Mouse (Mus musculus) CH12.LX (cell line): Measurements from ENCODE around the gene Zfp248. TPM values are rescaled to one million over a fixed set of nuclear protein-coding genes. Genes with fewer than 3 reads are reported as not detected.
A peak's percentile ranks its signal among the peaks of the same experiment; 100 is the strongest.

Source experiments
- DNase-seq: peaks from one replicate; pipeline ENCODE4 v3.0.0-alpha.2; 2013; ENCODE audit errors: extremely low read depth
- H3K27ac ChIP-seq: 2 replicates; pipeline ENCODE4 v1.5.1; 2012; ENCODE audit warnings: low read depth, mild to moderate bottlenecking, control low read depth, moderate library complexity; ENCODE audit not compliant: insufficient read depth
- H3K27me3 ChIP-seq: replicated peaks from 2 replicates; pipeline ENCODE3; 2012; ENCODE audit warnings: inconsistent platforms
- H3K36me3 ChIP-seq, 2 experiments: replicated peaks in 1 of 2; 2 replicates each; pipeline versions ENCODE3 to v1.6.1; 2012; ENCODE audit warnings: inconsistent platforms in 1 of 2, low read length in 1 of 2, mild to moderate bottlenecking in 1 of 2, mixed read lengths in 1 of 2, moderate library complexity in 1 of 2; ENCODE audit not compliant: control insufficient read depth in 1 of 2, insufficient read depth in 1 of 2
- H3K4me1 ChIP-seq, 2 experiments: 2 replicates each; pipeline ENCODE4 v1.6.1; 2012; ENCODE audit warnings: inconsistent platforms in 1 of 2, moderate library complexity in 1 of 2; ENCODE audit not compliant: insufficient read depth in 2 of 2, control insufficient read depth in 1 of 2
- H3K4me2 ChIP-seq: 2 replicates; pipeline ENCODE4 v1.6.1; 2012; ENCODE audit warnings: low read depth, mild to moderate bottlenecking, control low read depth; ENCODE audit not compliant: poor library complexity, insufficient read depth, severe bottlenecking
- H3K4me3 ChIP-seq, 3 experiments: fragments of 150-350 bp in 1 of 3; sonication (generic) in 1 of 3; replicated peaks in 1 of 3; 2 replicates each; pipeline versions ENCODE3 to v1.5.1; 2011 to 2012; ENCODE audit warnings: low read depth in 2 of 3, low read length in 2 of 3, mild to moderate bottlenecking in 2 of 3, moderate library complexity in 2 of 3, control low read depth in 1 of 3, improper control_type of control experiment in 1 of 3, inconsistent platforms in 1 of 3, mixed read lengths in 1 of 3; ENCODE audit not compliant: poor library complexity in 1 of 3
- H3K79me2 ChIP-seq: replicated peaks from 2 replicates; pipeline ENCODE4 v1.6.1; 2012; ENCODE audit warnings: mild to moderate bottlenecking, moderate library complexity; ENCODE audit not compliant: control insufficient read depth, poor library complexity, insufficient read depth, severe bottlenecking; ENCODE audit errors: extremely low read depth
- H3K9ac ChIP-seq: 2 replicates; pipeline ENCODE4 v1.6.1; 2012; ENCODE audit warnings: low read depth, mild to moderate bottlenecking, control low read depth, moderate library complexity; ENCODE audit not compliant: insufficient read depth
- H3K9me3 ChIP-seq: replicated peaks from 2 replicates; pipeline ENCODE3; 2012; ENCODE audit warnings: low read length, inconsistent platforms, mixed read lengths
- BHLHE40 ChIP-seq: IDR thresholded peaks from 2 replicates; pipeline ENCODE4 v1.6.1; 2011; ENCODE audit warnings: mild to moderate bottlenecking, low read depth, low read length, improper control_type of control experiment
- CHD1 ChIP-seq: IDR thresholded peaks from 2 replicates; pipeline ENCODE4 v1.6.1; 2012; ENCODE audit warnings: low read depth, low read length, improper control_type of control experiment, inconsistent platforms
- CHD2 ChIP-seq: IDR thresholded peaks from 2 replicates; pipeline ENCODE4 v1.6.1; 2011; ENCODE audit warnings: low read length, improper control_type of control experiment
- CTCF ChIP-seq, 2 experiments: IDR thresholded peaks in 1 of 2; conservative IDR thresholded peaks in 1 of 2; 2 replicates each; pipeline ENCODE4 v1.5.1; 2011 to 2012; ENCODE audit warnings: low read depth in 2 of 2, low read length in 2 of 2, improper control_type of control experiment in 1 of 2, inconsistent platforms in 1 of 2, mild to moderate bottlenecking in 1 of 2, moderate library complexity in 1 of 2
- E2F4 ChIP-seq: IDR thresholded peaks from 2 replicates; pipeline ENCODE4 v1.6.1; 2011; ENCODE audit warnings: low read depth, low read length, improper control_type of control experiment; ENCODE audit not compliant: insufficient replicate concordance
- ELF1 ChIP-seq: IDR thresholded peaks from 2 replicates; pipeline ENCODE4 v1.6.1; 2014; ENCODE audit warnings: low read depth, mild to moderate bottlenecking, inconsistent platforms, low read length, improper control_type of control experiment
- EP300 ChIP-seq: IDR thresholded peaks from 2 replicates; pipeline ENCODE4 v1.6.1; 2011; ENCODE audit warnings: low read length, improper control_type of control experiment
- ETS1 ChIP-seq: conservative IDR thresholded peaks from 2 replicates; pipeline ENCODE4 v1.6.1; 2012; ENCODE audit warnings: low read depth, mild to moderate bottlenecking, inconsistent platforms, low read length, improper control_type of control experiment, moderate library complexity
- GABPA ChIP-seq: IDR thresholded peaks from 2 replicates; pipeline ENCODE4 v1.6.1; 2012; ENCODE audit warnings: low read depth, low read length, improper control_type of control experiment, inconsistent platforms; ENCODE audit not compliant: insufficient replicate concordance
- HCFC1 ChIP-seq: IDR thresholded peaks from 2 replicates; pipeline ENCODE4 v1.6.1; 2012; ENCODE audit warnings: low read depth, mild to moderate bottlenecking, inconsistent platforms, low read length, improper control_type of control experiment
- IRF4 ChIP-seq: IDR thresholded peaks from 2 replicates; pipeline ENCODE4 v1.6.1; 2014; ENCODE audit warnings: low read depth, mild to moderate bottlenecking, inconsistent platforms, low read length, improper control_type of control experiment
- JUN ChIP-seq: IDR thresholded peaks from 2 replicates; pipeline ENCODE4 v1.6.1; 2011; ENCODE audit warnings: low read depth, mild to moderate bottlenecking, low read length, improper control_type of control experiment, moderate library complexity; ENCODE audit not compliant: insufficient read depth
- JUND ChIP-seq: conservative IDR thresholded peaks from 2 replicates; pipeline ENCODE4 v1.6.1; 2011; ENCODE audit warnings: low read depth, low read length, improper control_type of control experiment
- KAT2A ChIP-seq: IDR thresholded peaks from 2 replicates; pipeline ENCODE4 v1.6.1; 2012; ENCODE audit warnings: low read length, improper control_type of control experiment, inconsistent platforms; ENCODE audit not compliant: insufficient replicate concordance
- MAFK ChIP-seq: IDR thresholded peaks from 2 replicates; pipeline ENCODE4 v1.6.1; 2011; ENCODE audit warnings: low read length, improper control_type of control experiment; ENCODE audit not compliant: insufficient replicate concordance
- MAX ChIP-seq: IDR thresholded peaks from 2 replicates; pipeline ENCODE4 v1.6.1; 2011; ENCODE audit warnings: low read length, improper control_type of control experiment
- MAZ ChIP-seq: IDR thresholded peaks from 2 replicates; pipeline ENCODE4 v1.6.1; 2012; ENCODE audit warnings: low read depth, mild to moderate bottlenecking, inconsistent platforms, low read length, improper control_type of control experiment, moderate library complexity
- MEF2A ChIP-seq: IDR thresholded peaks from 2 replicates; pipeline ENCODE4 v1.6.1; 2014; ENCODE audit warnings: low read depth, mild to moderate bottlenecking, inconsistent platforms, low read length, improper control_type of control experiment, borderline replicate concordance
- MXI1 ChIP-seq: IDR thresholded peaks from 2 replicates; pipeline ENCODE4 v1.6.1; 2011; ENCODE audit warnings: mild to moderate bottlenecking, low read depth, low read length, improper control_type of control experiment
- MYC ChIP-seq: IDR thresholded peaks from 2 replicates; pipeline ENCODE4 v1.6.1; 2011; ENCODE audit warnings: low read depth, mild to moderate bottlenecking, improper control_type of control experiment, low read length
- NELFE ChIP-seq: IDR thresholded peaks from 2 replicates; pipeline ENCODE4 v1.6.1; 2011; ENCODE audit warnings: low read depth, low read length, improper control_type of control experiment
- NRF1 ChIP-seq: IDR thresholded peaks from 2 replicates; pipeline ENCODE4 v1.6.1; 2014; ENCODE audit warnings: low read depth, mild to moderate bottlenecking, inconsistent platforms, low read length, improper control_type of control experiment, moderate library complexity
- PAX5 ChIP-seq: IDR thresholded peaks from 2 replicates; pipeline ENCODE4 v1.6.1; 2012; ENCODE audit warnings: low read length, inconsistent platforms, mixed read lengths
- POLR2A ChIP-seq: IDR thresholded peaks from 2 replicates; pipeline ENCODE4 v1.6.1; 2011; ENCODE audit warnings: low read depth, mild to moderate bottlenecking, improper control_type of control experiment, low read length
- POLR2AphosphoS2 ChIP-seq: IDR thresholded peaks from 2 replicates; pipeline ENCODE4 v1.6.1; 2011; ENCODE audit warnings: low read depth, low read length, improper control_type of control experiment
- RAD21 ChIP-seq: IDR thresholded peaks from 2 replicates; pipeline ENCODE4 v1.6.1; 2011; ENCODE audit warnings: low read depth, mild to moderate bottlenecking, low read length, improper control_type of control experiment, moderate library complexity
- RCOR1 ChIP-seq: conservative IDR thresholded peaks from 2 replicates; pipeline ENCODE4 v1.6.1; 2012; ENCODE audit warnings: low read depth, mild to moderate bottlenecking, inconsistent platforms, low read length, improper control_type of control experiment
- SIN3A ChIP-seq: IDR thresholded peaks from 2 replicates; pipeline ENCODE4 v1.6.1; 2012; ENCODE audit warnings: low read length, improper control_type of control experiment, inconsistent platforms
- SMC3 ChIP-seq: IDR thresholded peaks from 2 replicates; pipeline ENCODE4 v1.6.1; 2011; ENCODE audit warnings: low read depth, low read length, improper control_type of control experiment
- TBP ChIP-seq: conservative IDR thresholded peaks from 2 replicates; pipeline ENCODE4 v1.6.1; 2011; ENCODE audit warnings: low read depth, low read length, improper control_type of control experiment
- TCF12 ChIP-seq: IDR thresholded peaks from 2 replicates; pipeline ENCODE4 v1.6.1; 2014; ENCODE audit warnings: low read depth, mild to moderate bottlenecking, inconsistent platforms, low read length, improper control_type of control experiment
- UBTF ChIP-seq: IDR thresholded peaks from 2 replicates; pipeline ENCODE4 v1.6.1; 2012; ENCODE audit warnings: low read depth, mild to moderate bottlenecking, inconsistent platforms, low read length, improper control_type of control experiment, moderate library complexity
- USF1 ChIP-seq: IDR thresholded peaks from 2 replicates; pipeline ENCODE4 v1.6.1; 2014; ENCODE audit warnings: low read depth, mild to moderate bottlenecking, inconsistent platforms, low read length, improper control_type of control experiment
- USF2 ChIP-seq: conservative IDR thresholded peaks from 2 replicates; pipeline ENCODE4 v1.6.1; 2011; ENCODE audit warnings: low read depth, low read length, improper control_type of control experiment
- ZC3H11A ChIP-seq: IDR thresholded peaks from 2 replicates; pipeline ENCODE4 v1.6.1; 2012; ENCODE audit warnings: low read depth, mild to moderate bottlenecking, inconsistent platforms, low read length, improper control_type of control experiment
- ZKSCAN1 ChIP-seq: IDR thresholded peaks from 2 replicates; pipeline ENCODE4 v1.6.1; 2012; ENCODE audit warnings: low read depth, inconsistent platforms, low read length, improper control_type of control experiment, borderline replicate concordance
- ZMIZ1 ChIP-seq: IDR thresholded peaks from 2 replicates; pipeline ENCODE4 v1.6.1; 2012; ENCODE audit warnings: low read depth, mild to moderate bottlenecking, inconsistent platforms, low read length, improper control_type of control experiment
- ZNF384 ChIP-seq: IDR thresholded peaks from 2 replicates; pipeline ENCODE4 v1.6.1; 2012; ENCODE audit warnings: low read depth, low read length, improper control_type of control experiment, inconsistent platforms
- dilution Hi-C: fragments of 300-500 bp; cut with MboI; formaldehyde crosslinking; loops from 2 replicates; pipeline ENCODE4 v1.14.3; 2020; ENCODE audit warnings: low sequenced_read_pairs; ENCODE audit not compliant: extremely low pct_unique_long_range_greater_than_20kb, extremely low pct_ligation_motif_present
- in situ Hi-C: fragments of 300-500 bp; cut with MboI; formaldehyde crosslinking; loops from 3 replicates; pipeline ENCODE4 v1.14.3; 2019; ENCODE audit warnings: low sequenced_read_pairs, low pct_ligation_motif_present, low pct_unique_long_range_greater_than_20kb, mixed read lengths
- polyA plus RNA-seq: library from polyadenylated mRNA; unstranded; fragments of >175 nt; gene quantifications from 2 replicates; pipeline ENCODE4 v1.2.1, GENCODE M21; 2012; ENCODE audit warnings: low read depth; ENCODE audit not compliant: insufficient read length
- total RNA-seq, 2 experiments: library from RNA; depleted of rRNA; stranded (reverse); fragments of 300-350 nt in 1 of 2; fragments of >200 nt in 1 of 2; gene quantifications; 2 replicates each; pipeline ENCODE4 v1.2.3; 2012 to 2014

The Zfp248 gene
- total and polyA plus RNA-seq, 3 experiments = 3.1 to 4.2 (median 3.7) TPM

- TF ChIP-seq TBP (peak; percentile 93), HCFC1 (peak; percentile 94), CTCF (conservative IDR thresholded peaks at IDR 0.05 in 1 of 2, IDR thresholded peaks at IDR 0.05 in 1 of 2; ENCODE audit: low read depth in 2 of 2, low read length in 2 of 2) (peak in 1 of 2 experiments; percentile 99; a peak in 2 of 4 replicates), MXI1 (peak; percentile 75), EP300 (no peak), ZNF384 (peak; percentile 21; the same call in 1 of the 2 replicates), UBTF (no peak), SIN3A (peak; percentile 88; the same call in 1 of the 2 replicates), PAX5 (no peak), CHD1 (no peak), USF2 (no peak), IRF4 (peak; percentile 34; the same call in 1 of the 2 replicates), ZC3H11A (no peak), POLR2A (peak; percentile 95), USF1 (no peak), NELFE (peak; percentile 91), JUN (no peak), ZMIZ1 (peak; percentile 82), MAFK (no peak), GABPA (no peak; the same call in 1 of the 2 replicates), MAX (no peak; the same call in 1 of the 2 replicates), JUND (no peak), RAD21 (peak; percentile 49), RCOR1 (no peak), NRF1 (peak; percentile 91), SMC3 (peak; percentile 48), ETS1 (0 out of 2 replicates have a peak, but pooled peaks have one; percentile 20), MAZ (no peak; the same call in none of the 2 replicates), MYC (no peak; the same call in 1 of the 2 replicates), ELF1 (peak; percentile 97), ZKSCAN1 (no peak), BHLHE40 (peak; percentile 16; the same call in 1 of the 2 replicates), MEF2A (peak; percentile 80), POLR2AphosphoS2 (peak; percentile 90), CHD2 (no peak), KAT2A (peak; percentile 60; the same call in 1 of the 2 replicates), TCF12 (peak; percentile 80), E2F4 (no peak)
- Histone ChIP-seq H3K27me3 (no peaks in the 10 kb centered on the region), H3K79me2 (peaks cover 13% of the 10 kb centered on the region), H3K27ac (peak within 1 kb of the TSS; percentile 66), H3K4me1 (peaks cover 0 to 18% of the 10 kb centered on the region in 2 experiments; a peak in 2 of 4 replicates), H3K9ac (peak within 1 kb of the TSS; percentile 70), H3K36me3 (peaks cover 23 to 39% of the 10 kb centered on the region in 2 experiments), H3K4me2 (peak within 1 kb of the TSS; percentile 85), H3K9me3 (no peaks in the 10 kb centered on the region), H3K4me3 (peak within 1 kb of the TSS; percentile 81 to 98 (median 97))
- peak; percentile 97 for DNase-seq
- in situ Hi-C loops = no loop called here
- dilution Hi-C loops = no loop called here
Measured at GRCm38 (mm10) chr6:118419050-118419920, 36.0 kb downstream of the Zfp248 start, which contains the start of gene Bms1. Bms1 (minus strand) TSS chr6:118419474.
